Mouse (Mus musculus) CH12.LX (cell line): ENCODE results near the gene Traf5.

ENCODE experiments used
- EP300 ChIP-seq: IDR thresholded peaks from 2 replicates; pipeline ENCODE4 v1.6.1; 2011; ENCODE audit warnings: low read length, improper control_type of control experiment
- JUND ChIP-seq: conservative IDR thresholded peaks from 2 replicates; pipeline ENCODE4 v1.6.1; 2011; ENCODE audit warnings: low read depth, low read length, improper control_type of control experiment
- RCOR1 ChIP-seq: conservative IDR thresholded peaks from 2 replicates; pipeline ENCODE4 v1.6.1; 2012; ENCODE audit warnings: low read depth, mild to moderate bottlenecking, inconsistent platforms, low read length, improper control_type of control experiment

GRCm38 (mm10) chr1:192090281-192090680, 2.1 kb downstream of the Traf5 start:
- TF ChIP-seq EP300 (no peak), JUND (no peak), RCOR1 (no peak)
